Mouse (Mus musculus): ENCODE results near the gene Atp2a2.

- no peak for TF ChIP-seq CTCF (IDR thresholded peaks at IDR 0.05; ENCODE audit: borderline replicate concordance, extremely low read depth, insufficient read depth, insufficient read length)
- no peak for TF ChIP-seq POLR2A (IDR thresholded peaks at IDR 0.05; ENCODE audit: borderline replicate concordance, extremely low read depth, insufficient read depth, insufficient read length, poor library complexity, severe bottlenecking)
Observed at GRCm38 (mm10) chr5:122431221-122431620, 70.8 kb downstream of the Atp2a2 start.
